Mouse (Mus musculus): Measurements from ENCODE around the gene Ezr.

DNA sequence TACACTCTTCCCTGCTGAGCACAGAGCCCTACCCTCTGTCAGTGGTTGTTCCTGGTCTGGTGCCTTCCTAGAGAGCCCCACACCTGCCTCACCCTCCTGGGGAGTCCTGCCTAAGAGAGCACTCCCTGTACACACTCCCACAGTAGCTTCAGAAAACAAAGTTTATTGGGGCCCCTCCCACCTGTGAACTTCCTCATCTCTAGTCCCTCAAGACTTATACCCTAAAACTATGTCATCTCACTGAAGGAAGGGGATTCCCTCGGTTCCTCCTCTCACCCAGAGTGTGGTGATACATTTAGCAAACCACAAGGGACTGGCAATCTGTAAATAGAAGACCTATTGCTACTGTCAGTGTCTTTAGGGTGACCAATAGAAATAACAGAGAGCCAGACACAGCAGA is 33.6 kb upstream of the Ezr start:
- TF ChIP-seq CTCF (IDR thresholded peaks at IDR 0.05; ENCODE audit: extremely low read depth, insufficient read depth, insufficient read length, insufficient replicate concordance) (no peak), POLR2A (IDR thresholded peaks at IDR 0.05; ENCODE audit: low read depth, low read length) (no peak)
